Mouse (Mus musculus): ENCODE measurements at regions not wholly inside any gene's neighbourhood (a gene's known extent, or its start where the extent isn't known, plus 50 kb on each side); places are given as distances from the start of the nearest gene placed in this dataset.

GRCm38 (mm10) chr7:130073890-130074819 is 446.0 kb downstream of the Ate1 start:
- DNase-seq (ENCODE audit: low spot score in 2 of 2) = peak in 1 of 2 experiments; percentile 2

GRCm38 (mm10) chr7:130082662-130083061 is 437.5 kb downstream of the Ate1 start:
- DNase-seq (ENCODE audit: low spot score in 2 of 2) = no peak

- DNase-seq (ENCODE audit: low spot score in 2 of 2) = no peak
Measured at GRCm38 (mm10) chr7:130085706-130086105, 434.5 kb downstream of the Ate1 start.

GRCm38 (mm10) chr7:130089896-130090610 is 430.1 kb downstream of the Ate1 start:
- no peak for DNase-seq (ENCODE audit: low spot score in 2 of 2)

GRCm38 (mm10) chr7:130091942-130092341 is 428.2 kb downstream of the Ate1 start:
- no peak for DNase-seq (ENCODE audit: low spot score in 2 of 2)

- DNase-seq (ENCODE audit: low spot score in 2 of 2) = no peak
Measured at GRCm38 (mm10) chr7:130095141-130095540, 425.0 kb downstream of the Ate1 start.

- no peak for DNase-seq (ENCODE audit: low spot score in 2 of 2)
Measured at GRCm38 (mm10) chr7:130098606-130099005, 421.6 kb downstream of the Ate1 start.

GRCm38 (mm10) chr7:130102671-130103070 is 417.5 kb downstream of the Ate1 start:
- no peak for DNase-seq (ENCODE audit: low spot score in 2 of 2)

- no peak for DNase-seq (ENCODE audit: low spot score in 2 of 2)
Measured at GRCm38 (mm10) chr7:130106961-130107360, 413.2 kb downstream of the Ate1 start.

- no peak for DNase-seq (ENCODE audit: low spot score in 2 of 2)
Measured at GRCm38 (mm10) chr7:130108362-130108761, 411.8 kb downstream of the Ate1 start.

Data from spleen, postnatal 36 days (tissue).